Mouse (Mus musculus) midbrain, embryonic 16.5 days (tissue): Measurements from ENCODE around the gene Tcp11l2. TPM values are rescaled to one million over a fixed set of nuclear protein-coding genes. Genes with fewer than 3 reads are reported as not detected.

Experiments used
- ATAC-seq: fragments of 200-750 bp; cut with Nextera tagmentation; 2 replicates; pipeline ENCODE4 v1.8.0; 2017; ENCODE audit warnings: moderate TSS enrichment
- H3K27ac ChIP-seq: fragments of 300-500 bp; sonication (generic); 2 replicates; pipeline ENCODE4 v1.5.1; 2014; ENCODE audit warnings: mild to moderate bottlenecking, low read length, mixed read lengths
- H3K27me3 ChIP-seq: fragments of 300-500 bp; sonication (generic); 2 replicates; pipeline ENCODE4 v1.6.1; 2014; ENCODE audit warnings: low read depth, low read length, mixed read lengths; ENCODE audit not compliant: control insufficient read depth, insufficient read depth
- H3K36me3 ChIP-seq: fragments of 300-500 bp; sonication (generic); 2 replicates; pipeline ENCODE4 v1.6.1; 2014; ENCODE audit warnings: mild to moderate bottlenecking, low read length, moderate library complexity, mixed read lengths; ENCODE audit not compliant: control insufficient read depth, insufficient read depth
- H3K4me1 ChIP-seq: fragments of 300-500 bp; sonication (generic); 2 replicates; pipeline ENCODE4 v1.6.1; 2014; ENCODE audit warnings: mild to moderate bottlenecking, low read length, mixed read lengths; ENCODE audit not compliant: control insufficient read depth, insufficient read depth
- H3K4me2 ChIP-seq: fragments of 300-500 bp; sonication (generic); 2 replicates; pipeline ENCODE4 v1.6.1; 2014; ENCODE audit warnings: mild to moderate bottlenecking, low read length, mixed read lengths
- H3K4me3 ChIP-seq: fragments of 300-500 bp; sonication (generic); 2 replicates; pipeline ENCODE4 v1.5.1; 2014; ENCODE audit warnings: low read depth, mild to moderate bottlenecking, low read length, moderate library complexity, mixed read lengths
- H3K9ac ChIP-seq: fragments of 300-500 bp; sonication (generic); 2 replicates; pipeline ENCODE4 v1.6.1; 2014; ENCODE audit warnings: low read depth, low read length, mixed read lengths
- H3K9me3 ChIP-seq: fragments of 300-500 bp; sonication (generic); replicated peaks from 2 replicates; pipeline ENCODE4 v1.6.1; 2014; ENCODE audit warnings: mild to moderate bottlenecking, low read length, mixed read lengths; ENCODE audit not compliant: control insufficient read depth, poor library complexity, severe bottlenecking
- WGBS: fragments of 180-500 bp; shearing (Covaris S2); extraction: QIAGEN DNeasy Blood & Tissue Kit; methylation state at CpG from one replicate; pipeline ENCODE4 v1.1.7; 2014; 5-methylcytosine and 5-hydroxymethylcytosine counted together
- polyA plus RNA-seq: library from polyadenylated mRNA; unstranded; fragments of >200 nt; fragmentation: Nextera tagmentation; extraction: Ambion mirVana; gene quantifications from 2 replicates; pipeline ENCODE4 v1.2.1, GENCODE M21; 2015

Tcp11l2 gene
- 20.4 and 22.7 TPM in 2 replicates for polyA plus RNA-seq

DNA sequence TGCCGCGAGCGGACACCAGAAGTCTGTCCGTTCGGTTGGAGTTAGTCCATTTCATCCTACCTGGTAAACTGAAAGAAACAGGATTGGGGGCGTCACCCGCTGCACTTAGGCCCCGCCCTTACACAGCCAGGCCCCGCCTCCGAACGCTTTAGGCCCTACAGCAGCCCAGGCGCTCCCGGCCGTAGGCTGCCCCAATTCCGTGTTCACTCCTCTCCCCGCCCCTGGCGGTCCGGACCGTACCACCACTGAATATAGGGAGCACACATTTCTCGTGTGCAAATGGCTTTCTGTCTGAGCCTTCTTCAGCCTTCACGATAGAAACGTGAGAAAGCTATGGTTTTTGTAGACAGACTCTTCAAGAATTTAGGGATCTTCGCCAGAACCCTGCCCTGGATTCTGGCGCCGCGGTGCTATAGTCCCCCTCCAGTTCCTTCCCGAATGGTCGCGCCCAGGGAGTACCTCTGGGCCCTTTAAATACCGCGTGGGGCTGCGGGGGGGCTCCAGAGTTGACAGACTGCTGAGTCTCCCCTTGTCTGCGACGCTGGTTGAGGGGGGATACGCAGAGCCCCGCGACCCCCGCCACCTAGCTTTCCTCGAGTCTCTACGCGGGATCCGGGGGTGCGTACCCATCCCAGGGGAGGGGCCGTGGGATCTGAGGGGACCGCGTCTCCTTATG, at the start of gene Tcp11l2:
Tcp11l2 (plus strand) TSS at position 232 of the 676 bp plus-strand sequence.
- under 1% methylated on average over 46 of the region's 46 CpGs for WGBS
- Histone ChIP-seq H3K4me2 (peak within 1 kb of the TSS; percentile 88), H3K27ac (peak within 1 kb of the TSS; percentile 72), H3K4me3 (peak within 1 kb of the TSS; percentile 66), H3K36me3 (no peaks in the 10 kb centered on the region), H3K9ac (peak within 1 kb of the TSS; percentile 55), H3K4me1 (peaks cover 7% of the 10 kb centered on the region), H3K27me3 (peaks cover 2% of the 10 kb centered on the region; the same call in 1 of the 2 replicates), H3K9me3 (no peaks in the 10 kb centered on the region)
- ATAC-seq = peak; percentile 98

- 82% methylated on average over 5 of the region's 5 CpGs for WGBS
- no peak overlapping the region for H3K27ac ChIP-seq
- H3K4me3 ChIP-seq = no peak overlapping the region
- no peak overlapping the region for H3K9ac ChIP-seq
- ATAC-seq = no peak
- no peaks in the 10 kb centered on the region for H3K27me3 ChIP-seq
- H3K9me3 ChIP-seq = no peaks in the 10 kb centered on the region
- H3K4me2 ChIP-seq = no peak overlapping the region
- peaks cover 25% of the 10 kb centered on the region for H3K4me1 ChIP-seq
- peaks cover 14% of the 10 kb centered on the region for H3K36me3 ChIP-seq
Measured at GRCm38 (mm10) chr10:84527070-84527469, 49.4 kb upstream of the Tcp11l2 start.

- no peaks in the 10 kb centered on the region for H3K27me3 ChIP-seq
- H3K4me2 ChIP-seq = no peak overlapping the region
- peaks cover 31% of the 10 kb centered on the region for H3K4me1 ChIP-seq
- no peak overlapping the region for H3K9ac ChIP-seq
- H3K27ac ChIP-seq = no peak overlapping the region
- no peaks in the 10 kb centered on the region for H3K9me3 ChIP-seq
- no peak for ATAC-seq
- no peak overlapping the region for H3K4me3 ChIP-seq
- H3K36me3 ChIP-seq = peaks cover 14% of the 10 kb centered on the region
- 82% methylated on average over 12 of the region's 12 CpGs for WGBS
Measured at GRCm38 (mm10) chr10:84527631-84528030, 48.8 kb upstream of the Tcp11l2 start.

DNA sequence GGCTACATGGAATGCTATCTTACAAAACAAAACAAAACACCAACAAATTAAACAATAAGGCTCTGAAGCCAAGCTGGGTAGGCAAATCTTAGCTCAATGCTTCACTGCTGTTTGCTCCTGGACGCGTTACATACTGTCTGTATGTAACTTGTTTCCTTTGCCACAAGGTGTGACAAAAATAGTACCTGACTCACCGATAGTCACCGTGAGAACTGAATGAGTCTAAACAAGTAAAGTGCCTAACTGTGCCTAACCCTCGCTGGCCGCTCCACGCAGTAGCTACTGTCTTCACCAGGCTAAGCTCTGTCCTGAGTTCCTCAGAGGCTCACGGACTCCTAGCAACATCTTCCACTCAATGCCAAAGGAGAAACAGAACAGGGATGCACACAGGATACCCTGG, 46.0 kb upstream of the Tcp11l2 start:
- Histone ChIP-seq H3K4me3 (no peak overlapping the region), H3K9me3 (no peaks in the 10 kb centered on the region), H3K27ac (no peak overlapping the region), H3K9ac (no peak overlapping the region), H3K27me3 (no peaks in the 10 kb centered on the region), H3K4me1 (peaks cover 33% of the 10 kb centered on the region), H3K36me3 (peaks cover 14% of the 10 kb centered on the region), H3K4me2 (0 out of 2 replicates have a peak overlapping the region, but pooled peaks have one; percentile 13)
- 90% methylated on average over 8 of the region's 8 CpGs for WGBS
- ATAC-seq = no peak

DNA sequence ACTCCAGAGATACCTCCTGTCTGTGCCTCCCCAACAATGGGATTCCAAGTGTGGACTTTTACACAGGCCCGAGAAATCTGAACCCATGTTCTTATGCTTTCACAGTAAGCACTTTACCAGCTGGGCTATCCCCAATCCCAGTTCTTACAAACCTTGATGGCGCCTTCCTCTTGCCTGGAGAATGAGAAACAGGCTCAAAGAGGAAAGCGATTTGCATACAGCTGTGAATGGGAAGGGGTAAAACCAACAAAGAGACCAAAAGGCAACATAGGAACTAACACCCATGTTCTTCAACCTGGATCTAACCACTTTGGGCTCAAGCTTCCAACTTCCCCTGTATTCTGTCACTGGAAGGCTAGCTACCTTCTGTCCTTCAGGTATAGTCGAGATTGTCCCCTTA, 44.9 kb upstream of the Tcp11l2 start:
- H3K9ac ChIP-seq = peak overlapping the region; percentile 22; the same call in 1 of the 2 replicates
- H3K36me3 ChIP-seq = peaks cover 11% of the 10 kb centered on the region
- peak overlapping the region; percentile 95; the same call in 1 of the 2 replicates for H3K4me3 ChIP-seq
- no peak overlapping the region for H3K27ac ChIP-seq
- peak overlapping the region; percentile 70 for H3K4me2 ChIP-seq
- no peak for ATAC-seq
- 72% methylated on average over 4 of the region's 4 CpGs for WGBS
- H3K4me1 ChIP-seq = peaks cover 31% of the 10 kb centered on the region
- no peaks in the 10 kb centered on the region for H3K9me3 ChIP-seq
- no peaks in the 10 kb centered on the region for H3K27me3 ChIP-seq

DNA sequence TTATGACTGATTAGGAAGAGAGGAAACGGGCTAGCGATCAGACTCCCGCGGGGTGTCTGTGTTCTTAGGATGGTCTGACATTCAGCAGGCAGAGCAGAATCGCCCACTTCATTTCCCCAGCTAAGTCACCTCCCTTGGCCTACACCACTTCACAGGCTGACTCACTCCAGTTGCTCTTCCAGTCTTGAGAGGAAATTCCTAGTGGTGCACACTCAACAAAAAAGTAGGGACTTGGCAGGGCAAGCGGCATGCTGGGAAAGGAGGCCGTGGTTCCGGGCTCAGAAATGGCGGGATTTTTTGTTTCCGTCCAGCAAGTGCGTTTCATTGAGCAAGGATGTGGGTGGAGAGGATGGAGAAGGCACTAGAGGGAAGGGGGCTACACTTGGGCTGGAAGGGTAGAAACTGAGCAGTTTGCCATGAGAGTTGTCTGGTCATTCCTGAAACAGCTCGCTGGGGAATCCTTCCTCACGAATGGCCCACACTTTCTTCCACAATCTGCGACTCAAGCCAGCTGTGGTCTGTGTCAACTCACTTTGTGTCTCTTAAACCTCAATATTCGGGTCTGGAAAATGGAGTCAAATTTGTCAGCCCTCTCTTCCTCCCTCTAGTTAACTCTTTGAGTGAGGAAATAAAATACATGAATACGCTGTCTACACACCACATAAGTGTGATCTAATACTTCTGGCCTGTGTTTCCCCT, 44.1 kb upstream of the Tcp11l2 start:
- peak overlapping the region; percentile 99 for H3K9ac ChIP-seq
- H3K36me3 ChIP-seq = peaks cover 11% of the 10 kb centered on the region
- H3K27me3 ChIP-seq = no peaks in the 10 kb centered on the region
- peaks cover 31% of the 10 kb centered on the region for H3K4me1 ChIP-seq
- peak overlapping the region; percentile 70 for H3K4me2 ChIP-seq
- H3K27ac ChIP-seq = no peak overlapping the region; the same call in 1 of the 2 replicates
- no peak for ATAC-seq
- H3K9me3 ChIP-seq = no peaks in the 10 kb centered on the region
- WGBS = 57% methylated on average over 16 of the region's 16 CpGs
- peak overlapping the region; percentile 95 for H3K4me3 ChIP-seq

DNA sequence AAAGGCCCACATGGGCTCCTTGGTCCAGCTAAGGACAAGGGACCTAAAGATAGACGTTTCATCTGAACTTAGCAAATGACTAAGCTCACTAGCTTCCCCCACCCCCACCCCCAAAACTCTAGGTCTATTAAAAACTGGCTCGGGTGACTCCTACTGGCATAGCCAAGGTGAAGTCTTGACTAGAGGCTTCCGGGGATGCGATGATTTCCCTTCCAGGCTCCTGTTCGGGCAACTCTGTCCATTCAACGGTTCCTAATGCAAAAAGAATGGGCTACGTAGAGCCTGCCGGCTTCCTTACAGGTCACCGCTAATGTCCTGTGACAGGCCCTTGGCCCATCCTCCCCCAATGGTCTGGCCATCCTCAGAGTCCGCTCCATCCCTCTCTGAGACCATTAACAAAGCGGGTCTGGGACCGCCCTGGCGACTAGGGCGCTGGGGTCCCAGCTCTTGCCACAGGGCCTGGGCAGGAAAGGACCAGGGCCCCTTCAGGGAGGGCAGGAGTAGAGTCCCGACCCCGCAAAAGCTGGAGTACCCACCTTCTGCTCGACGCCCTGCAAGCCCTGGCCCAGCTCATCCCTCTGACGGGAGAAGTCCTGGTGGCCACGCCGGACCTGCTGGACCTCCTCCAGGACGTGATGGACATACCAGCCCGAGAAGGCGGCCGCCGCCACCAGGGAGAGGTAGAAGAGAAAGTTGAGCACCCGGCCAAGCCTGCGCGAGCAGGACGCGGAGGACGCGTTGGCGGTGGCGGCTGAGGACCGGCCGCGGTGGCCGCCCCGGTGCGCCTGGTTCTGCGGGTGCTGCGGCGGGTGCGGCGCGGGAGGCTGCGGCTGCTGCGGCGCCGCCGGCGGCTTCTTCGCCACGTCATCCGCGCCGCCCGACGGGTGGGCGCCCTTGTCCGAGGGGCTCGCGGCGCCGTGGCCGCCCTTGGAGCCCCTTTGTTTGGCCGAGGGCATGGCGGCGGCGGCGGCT, 43.2 kb upstream of the Tcp11l2 start:
- H3K4me2 ChIP-seq = peak overlapping the region; percentile 70
- peak; percentile 55 for ATAC-seq
- no peaks in the 10 kb centered on the region for H3K9me3 ChIP-seq
- H3K9ac ChIP-seq = peak overlapping the region; percentile 99
- under 1% methylated on average over 51 of the region's 72 CpGs for WGBS
- H3K27ac ChIP-seq = peak overlapping the region; percentile 88
- peak overlapping the region; percentile 95 for H3K4me3 ChIP-seq
- H3K36me3 ChIP-seq = peaks cover 3% of the 10 kb centered on the region
- peaks cover 31% of the 10 kb centered on the region for H3K4me1 ChIP-seq
- H3K27me3 ChIP-seq = no peaks in the 10 kb centered on the region

DNA sequence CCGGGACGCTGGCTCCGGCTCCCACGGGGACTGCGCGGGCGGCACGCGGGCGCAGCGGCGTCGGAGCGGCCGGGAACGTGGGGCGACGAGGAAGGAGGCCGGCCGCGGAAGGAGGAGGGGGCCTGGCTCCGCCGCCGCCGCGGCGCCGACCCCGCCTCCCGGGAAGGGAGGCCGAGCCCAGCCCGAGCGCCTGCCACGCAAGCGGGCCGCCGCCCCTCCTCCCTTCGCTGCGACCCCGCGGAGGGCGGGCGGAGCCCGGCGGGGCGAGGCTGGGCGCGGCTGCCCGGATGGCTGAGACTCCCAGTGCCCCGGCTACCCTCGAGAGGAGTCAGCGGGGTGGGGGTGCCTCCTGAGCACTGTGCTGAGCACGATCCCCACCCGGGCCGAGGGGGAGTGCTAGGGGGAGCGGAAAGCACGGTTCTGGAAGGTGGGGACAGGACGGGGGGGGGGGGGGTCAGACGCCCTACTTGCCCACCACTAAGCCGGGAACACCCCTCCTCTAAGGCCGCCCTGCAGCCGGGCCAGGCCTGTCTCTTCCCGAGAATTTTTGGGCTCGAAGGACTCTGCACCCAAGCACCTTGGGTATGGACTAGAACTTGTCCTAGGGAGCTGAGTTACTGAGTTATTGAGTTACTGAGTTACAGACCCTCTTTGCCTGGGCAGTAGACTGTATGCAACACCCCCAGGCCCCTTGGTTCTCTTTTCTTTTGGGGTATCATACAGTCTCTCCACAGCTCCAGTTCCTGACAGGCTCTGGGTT, 42.3 kb upstream of the Tcp11l2 start, which contains the start of gene Ckap4:
Ckap4 (minus strand) TSS at position 151 of the 760 bp plus-strand sequence.
- no peaks in the 10 kb centered on the region for H3K27me3 ChIP-seq
- peak within 1 kb of the TSS; percentile 99 for H3K9ac ChIP-seq
- ATAC-seq = peak; percentile 89
- WGBS = under 1% methylated on average over 41 of the region's 64 CpGs
- peak within 1 kb of the TSS; percentile 70 for H3K4me2 ChIP-seq
- peaks cover 2% of the 10 kb centered on the region; the same call in 1 of the 2 replicates for H3K36me3 ChIP-seq
- peak within 1 kb of the TSS; percentile 95 for H3K4me3 ChIP-seq
- peaks cover 31% of the 10 kb centered on the region for H3K4me1 ChIP-seq
- no peaks in the 10 kb centered on the region for H3K9me3 ChIP-seq
- H3K27ac ChIP-seq = peak within 1 kb of the TSS; percentile 88
